Mouse (Mus musculus) erythroblast, embryonic 14.5 days (primary cell): ENCODE measurements around the gene Prss41.

ENCODE experiments used
- GATA1 ChIP-seq: IDR thresholded peaks from 2 replicates; pipeline ENCODE4 v1.6.1; 2012; ENCODE audit warnings: low read length, inconsistent platforms, mixed read lengths
- TAL1 ChIP-seq: IDR thresholded peaks from 3 replicates; pipeline ENCODE4 v1.6.1; 2012; ENCODE audit warnings: low read length, inconsistent platforms, mixed read lengths

- no peak for TF ChIP-seq GATA1
- no peak for TF ChIP-seq TAL1
Observed at GRCm38 (mm10) chr17:23806867-23807266, 37.1 kb downstream of the Prss41 start.
